Mouse (Mus musculus): ENCODE measurements around the gene Cep95. TPM values are rescaled to one million over a fixed set of nuclear protein-coding genes. Genes with fewer than 3 reads are reported as not detected.

Cep95 gene
- polyA plus RNA-seq, 1 experiment from 2014 or later: 22.6 TPM

DNA sequence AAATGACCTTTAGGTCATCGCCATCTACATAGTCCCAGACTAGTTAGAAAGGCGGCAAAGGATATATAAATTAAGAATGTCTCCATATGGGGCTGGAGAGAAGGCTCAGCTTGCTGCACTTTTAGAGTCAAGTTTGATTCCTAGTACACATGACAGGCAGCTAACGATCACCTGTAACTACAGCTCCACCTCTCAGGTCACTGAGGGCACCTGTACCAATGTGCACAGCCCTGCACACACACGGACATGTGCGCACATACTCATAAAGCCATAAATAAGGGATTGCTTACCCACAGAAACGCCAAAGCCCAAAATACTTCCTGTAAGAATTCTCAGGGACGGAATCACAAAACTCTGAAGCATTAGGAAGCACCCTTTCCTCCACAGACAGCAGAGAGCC, 39.0 kb downstream of the Cep95 start:
- ATAC-seq (replicated peaks; ENCODE audit: insufficient number of reproducible peaks, low FRiP score, low TSS enrichment, low read depth) (no peak), DNase-seq (ENCODE audit: low spot score) (no peak)
- Histone ChIP-seq H3K4me2 (ENCODE audit: low read depth, low read length) (no peak overlapping the region), H3K36me3 (replicated peaks; ENCODE audit: control insufficient read depth, insufficient read depth, low read depth, low read length) (no peaks in the 10 kb centered on the region; the same call in 1 of the 2 replicates), H3K4me1 (ENCODE audit: control insufficient read depth, insufficient read depth, low read length) (no peaks in the 10 kb centered on the region), H3K27me3 (ENCODE audit: control insufficient read depth, insufficient read depth, low read length) (no peaks in the 10 kb centered on the region), H3K27ac (replicated peaks; ENCODE audit: low read depth, low read length) (no peak overlapping the region), H3K9ac (replicated peaks; ENCODE audit: low read length) (no peak overlapping the region), H3K9me3 (replicated peaks; ENCODE audit: control insufficient read depth, low read length) (no peaks in the 10 kb centered on the region), H3K4me3 (ENCODE audit: low read depth, low read length) (no peak overlapping the region)
- 89% methylated on average over 7 of the region's 7 CpGs for WGBS

DNA sequence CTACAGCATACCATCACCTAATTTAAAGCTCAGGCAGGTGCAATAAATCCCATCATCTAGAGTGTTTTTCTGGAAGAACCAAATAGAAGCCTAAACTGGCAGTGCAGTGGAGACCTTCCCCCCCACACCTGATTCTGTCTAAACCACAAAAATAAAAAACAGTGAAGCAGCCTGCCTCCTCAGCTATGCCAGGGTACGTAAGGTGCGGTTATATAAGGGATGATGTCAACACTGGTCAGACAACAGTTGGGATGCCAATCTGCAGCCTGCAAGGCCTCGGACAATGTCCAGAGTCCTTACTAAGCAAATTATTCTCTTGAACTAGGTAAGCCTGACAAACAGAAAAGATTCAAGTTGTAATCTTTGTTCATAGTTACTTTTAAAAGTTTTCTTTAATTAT, 53.0 kb downstream of the Cep95 start:
- Histone ChIP-seq H3K9ac (replicated peaks; ENCODE audit: low read length) (no peak overlapping the region), H3K36me3 (replicated peaks; ENCODE audit: control insufficient read depth, insufficient read depth, low read depth, low read length) (no peaks in the 10 kb centered on the region; the same call in none of the 2 replicates), H3K27ac (replicated peaks; ENCODE audit: low read depth, low read length) (no peak overlapping the region), H3K4me3 (ENCODE audit: low read depth, low read length) (no peak overlapping the region), H3K4me1 (ENCODE audit: control insufficient read depth, insufficient read depth, low read length) (no peaks in the 10 kb centered on the region), H3K4me2 (ENCODE audit: low read depth, low read length) (no peak overlapping the region), H3K27me3 (ENCODE audit: control insufficient read depth, insufficient read depth, low read length) (no peaks in the 10 kb centered on the region), H3K9me3 (replicated peaks; ENCODE audit: control insufficient read depth, low read length) (no peaks in the 10 kb centered on the region)
- no peak for ATAC-seq (replicated peaks; ENCODE audit: insufficient number of reproducible peaks, low FRiP score, low TSS enrichment, low read depth)
- no peak for DNase-seq (ENCODE audit: low spot score)
- 92% methylated on average over 3 of the region's 3 CpGs for WGBS

DNA sequence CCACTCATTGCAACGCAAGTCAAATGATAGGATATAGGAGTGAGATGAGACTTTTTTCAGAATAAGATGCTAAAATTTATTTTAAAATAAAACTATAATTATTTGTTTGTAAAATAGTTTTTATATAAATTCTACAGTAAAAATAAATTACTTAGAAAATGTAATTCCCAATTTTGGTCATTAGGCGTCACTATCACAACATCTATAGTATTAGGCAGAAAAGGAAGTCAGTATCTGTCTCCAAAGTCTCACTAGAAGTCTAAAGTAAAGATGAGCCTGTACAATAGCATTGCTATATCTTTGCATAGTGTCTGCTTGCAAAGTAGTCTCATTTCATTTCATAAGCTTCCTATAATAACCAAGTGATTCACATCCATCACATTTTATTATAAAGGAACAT, 62.4 kb downstream of the Cep95 start:
- Histone ChIP-seq H3K9me3 (replicated peaks; ENCODE audit: control insufficient read depth, low read length) (no peaks in the 10 kb centered on the region), H3K4me1 (ENCODE audit: control insufficient read depth, insufficient read depth, low read length) (no peaks in the 10 kb centered on the region), H3K9ac (replicated peaks; ENCODE audit: low read length) (no peak overlapping the region), H3K27me3 (ENCODE audit: control insufficient read depth, insufficient read depth, low read length) (no peaks in the 10 kb centered on the region), H3K36me3 (replicated peaks; ENCODE audit: control insufficient read depth, insufficient read depth, low read depth, low read length) (no peaks in the 10 kb centered on the region; the same call in 1 of the 2 replicates), H3K27ac (replicated peaks; ENCODE audit: low read depth, low read length) (no peak overlapping the region), H3K4me2 (ENCODE audit: low read depth, low read length) (no peak overlapping the region), H3K4me3 (ENCODE audit: low read depth, low read length) (no peak overlapping the region)
- WGBS: 59% methylated on average over 2 of the region's 2 CpGs
- DNase-seq (ENCODE audit: low spot score): peak; percentile 41
- no peak for ATAC-seq (replicated peaks; ENCODE audit: insufficient number of reproducible peaks, low FRiP score, low TSS enrichment, low read depth)

Small RNA genes lying within 50 kb of the gene (microRNA-seq; reads per million reads assigned to microRNA genes)
- gene Gm25994 (ENCODE audit: borderline number of aligned reads) (not detected), gene Mir3064 (ENCODE audit: borderline number of aligned reads) (17.9 reads per million, percentile 19 among the genes with 10 or more reads in this experiment)

Other genes with a start within 250 kb of the Cep95 start
- 6.9 and 7.4 TPM in 2 replicates for gene Tex2, start 175.8 kb upstream of the Cep95 start, polyA plus RNA-seq (2014; fragmentation: Nextera tagmentation; extraction: Ambion mirVana)
- gene Pecam1, start 38.6 kb upstream of the Cep95 start, polyA plus RNA-seq (2014; fragmentation: Nextera tagmentation; extraction: Ambion mirVana): 26.7 and 29.7 TPM in 2 replicates
- 0.47 and 0.94 TPM in 2 replicates for gene Milr1, start 38.0 kb upstream of the Cep95 start, polyA plus RNA-seq (2014; fragmentation: Nextera tagmentation; extraction: Ambion mirVana)
- 7.3 and 12.7 TPM in 2 replicates for gene Polg2, start 9.7 kb upstream of the Cep95 start, polyA plus RNA-seq (2014; fragmentation: Nextera tagmentation; extraction: Ambion mirVana)
- 498 and 533 TPM in 2 replicates for gene Ddx5, start 67 bp upstream of the Cep95 start, polyA plus RNA-seq (2014; fragmentation: Nextera tagmentation; extraction: Ambion mirVana)
- gene Smurf2, start 131.5 kb downstream of the Cep95 start, polyA plus RNA-seq (2014; fragmentation: Nextera tagmentation; extraction: Ambion mirVana): 19.8 and 20.4 TPM in 2 replicates
- gene Kpna2, start 210.3 kb downstream of the Cep95 start, polyA plus RNA-seq (2014; fragmentation: Nextera tagmentation; extraction: Ambion mirVana): 673 and 680 TPM in 2 replicates
- gene 1810010H24Rik, start 236.4 kb downstream of the Cep95 start, polyA plus RNA-seq (2014; fragmentation: Nextera tagmentation; extraction: Ambion mirVana): 1.8 and 3.4 TPM in 2 replicates